Mouse (Mus musculus) ES-E14 (cell line): ENCODE measurements around the gene Cldn20.

ENCODE experiments used
- CHD2 ChIP-seq: IDR thresholded peaks from 2 replicates; pipeline ENCODE4 v1.6.1; 2014; ENCODE audit warnings: mild to moderate bottlenecking, low read depth, low read length, inconsistent platforms
- HCFC1 ChIP-seq: IDR thresholded peaks from 2 replicates; pipeline ENCODE4 v1.6.1; 2012; ENCODE audit warnings: low read length, inconsistent platforms, borderline replicate concordance; ENCODE audit not compliant: insufficient read depth
- MAFK ChIP-seq: IDR thresholded peaks from 2 replicates; pipeline ENCODE4 v1.6.1; 2014; ENCODE audit warnings: mild to moderate bottlenecking, low read depth, low read length, inconsistent platforms; ENCODE audit not compliant: insufficient read depth
- ZC3H11A ChIP-seq: IDR thresholded peaks from 2 replicates; pipeline ENCODE4 v1.6.1; 2012; ENCODE audit warnings: low read depth, mild to moderate bottlenecking, inconsistent platforms, low read length, borderline replicate concordance
- ZNF384 ChIP-seq: IDR thresholded peaks from 2 replicates; pipeline ENCODE4 v1.6.1; 2012; ENCODE audit warnings: low read depth, low read length, inconsistent platforms

DNA sequence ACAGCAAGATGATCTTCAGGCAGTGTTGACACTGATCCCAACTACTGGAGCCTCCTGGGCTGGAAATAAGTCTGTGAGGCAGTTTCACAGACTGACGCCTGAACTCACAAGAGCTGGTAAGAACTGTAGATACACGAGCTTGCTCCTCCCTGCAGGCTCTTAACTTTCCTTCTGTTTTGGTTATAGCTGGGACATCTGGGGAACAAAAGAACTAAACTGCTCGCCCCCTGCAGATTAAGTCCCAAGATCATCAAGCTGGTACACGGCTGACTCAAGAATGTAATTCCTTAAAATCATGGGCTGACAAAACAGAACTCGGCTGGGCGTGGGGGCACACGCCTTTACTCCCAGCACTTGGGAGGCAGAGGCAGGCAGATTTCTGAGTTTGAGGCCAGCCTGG is 1.8 kb upstream of the Cldn20 start:
- TF ChIP-seq MAFK (no peak), ZNF384 (no peak), CHD2 (no peak), HCFC1 (no peak), ZC3H11A (no peak)
